Mouse (Mus musculus) stomach, postnatal 0 days (tissue): ENCODE measurements around the gene Sapcd1. TPM values are rescaled to one million over a fixed set of nuclear protein-coding genes. Genes with fewer than 3 reads are reported as not detected.

Experiments
- ATAC-seq: fragments of 200-750 bp; cut with Nextera tagmentation; 2 replicates; pipeline ENCODE4 v1.8.0; 2017; ENCODE audit not compliant: low FRiP score, low TSS enrichment
- DNase-seq: peaks from one replicate; pipeline ENCODE4 v3.0.0-alpha.2; 2016; ENCODE audit warnings: low spot score
- H3K27ac ChIP-seq: fragments of 300-500 bp; sonication (generic); replicated peaks from 2 replicates; pipeline ENCODE4 v1.5.1; 2014; ENCODE audit warnings: mild to moderate bottlenecking, control low read depth
- H3K27me3 ChIP-seq: fragments of 300-500 bp; sonication (generic); 2 replicates; pipeline ENCODE4 v1.6.1; 2014; ENCODE audit warnings: low read length; ENCODE audit not compliant: control insufficient read depth, insufficient read depth
- H3K36me3 ChIP-seq: fragments of 300-500 bp; sonication (generic); 2 replicates; pipeline ENCODE4 v1.6.1; 2014; ENCODE audit warnings: low read length, mixed read lengths; ENCODE audit not compliant: control insufficient read depth, insufficient read depth
- H3K4me1 ChIP-seq: fragments of 300-500 bp; sonication (generic); replicated peaks from 2 replicates; pipeline ENCODE4 v1.6.1; 2014; ENCODE audit warnings: antibody characterized with exemption; ENCODE audit not compliant: control insufficient read depth, insufficient read depth
- H3K4me2 ChIP-seq: fragments of 300-500 bp; sonication (generic); replicated peaks from 2 replicates; pipeline ENCODE4 v1.6.1; 2014; ENCODE audit warnings: low read depth, mild to moderate bottlenecking, control low read depth, moderate library complexity
- H3K4me3 ChIP-seq: fragments of 300-500 bp; sonication (generic); 2 replicates; pipeline ENCODE4 v1.5.1; 2014; ENCODE audit warnings: low read depth, low read length, control low read depth
- H3K9ac ChIP-seq: fragments of 300-500 bp; sonication (generic); 2 replicates; pipeline ENCODE4 v1.6.1; 2014; ENCODE audit warnings: mild to moderate bottlenecking, low read length, control low read depth, mixed read lengths
- H3K9me3 ChIP-seq: fragments of 300-500 bp; sonication (generic); 2 replicates; pipeline ENCODE4 v1.6.1; 2016; ENCODE audit warnings: low read length; ENCODE audit not compliant: control insufficient read depth
- CTCF ChIP-seq: IDR thresholded peaks from 2 replicates; pipeline ENCODE4 v1.5.1; 2016; ENCODE audit warnings: antibody characterized with exemption, low read depth, mild to moderate bottlenecking, moderate library complexity
- EP300 ChIP-seq: optimal IDR thresholded peaks from 2 replicates; pipeline ENCODE3; 2016; ENCODE audit warnings: antibody characterized with exemption
- WGBS: fragments of 180-500 bp; shearing (Covaris S2); extraction: QIAGEN DNeasy Blood & Tissue Kit; methylation state at CpG from one replicate; pipeline ENCODE4 v1.1.7; 2014; 5-methylcytosine and 5-hydroxymethylcytosine counted together
- polyA plus RNA-seq: library from polyadenylated mRNA; unstranded; fragments of >200 nt; fragmentation: Nextera tagmentation; extraction: Ambion mirVana; gene quantifications from 2 replicates; pipeline ENCODE4 v1.2.1, GENCODE M21; 2015

The Sapcd1 gene
- polyA plus RNA-seq, 1 experiment from 2014 or later: 8.0 TPM

- H3K27ac ChIP-seq: no peak overlapping the region
- no peak for ATAC-seq
These were observed 50.8 kb downstream of the Sapcd1 start for GRCm38 (mm10) chr17:34977000-34977399.

More at GRCm38 (mm10) chr17:34977000-34977399, 50.8 kb downstream of the Sapcd1 start:
- Histone ChIP-seq H3K4me3 (no peak overlapping the region), H3K36me3 (no peaks in the 10 kb centered on the region), H3K4me1 (no peaks in the 10 kb centered on the region), H3K9me3 (no peaks in the 10 kb centered on the region), H3K9ac (no peak overlapping the region), H3K4me2 (no peak overlapping the region), H3K27me3 (no peaks in the 10 kb centered on the region)
- WGBS: 94% methylated on average over 20 of the region's 20 CpGs
- DNase-seq: no peak
- TF ChIP-seq CTCF: no peak
- TF ChIP-seq EP300: no peak

Other genes starting within 250 kb of the Sapcd1 start
- gene Cyp21a1, start 223.5 kb downstream of the Sapcd1 start, polyA plus RNA-seq: 0.06 TPM in 1 of 2 replicates, not detected in the other
- gene Stk19, start 191.1 kb downstream of the Sapcd1 start, polyA plus RNA-seq: 20.8 and 23.1 TPM in 2 replicates
- 29.6 and 32.2 TPM in 2 replicates for gene Dxo, start 191.0 kb downstream of the Sapcd1 start, polyA plus RNA-seq
- gene Skiv2l, start 177.8 kb downstream of the Sapcd1 start, polyA plus RNA-seq: 22.5 and 23.6 TPM in 2 replicates
- gene Nelfe, start 177.6 kb downstream of the Sapcd1 start, polyA plus RNA-seq: 50.0 and 53.8 TPM in 2 replicates
- gene Cfb, start 165.5 kb downstream of the Sapcd1 start, polyA plus RNA-seq: 20.7 and 23.9 TPM in 2 replicates
- gene Zbtb12, start 148.5 kb downstream of the Sapcd1 start, polyA plus RNA-seq: 0.59 and 0.62 TPM in 2 replicates
- gene Gm20547, start 146.0 kb downstream of the Sapcd1 start, polyA plus RNA-seq: not detected in 2 replicates
- gene C2, start 129.8 kb downstream of the Sapcd1 start, polyA plus RNA-seq: 4.8 and 5.5 TPM in 2 replicates
- 23.8 and 26.2 TPM in 2 replicates for gene Ehmt2, start 129.5 kb downstream of the Sapcd1 start, polyA plus RNA-seq
- 31.2 and 33.1 TPM in 2 replicates for gene Slc44a4, start 113.5 kb downstream of the Sapcd1 start, polyA plus RNA-seq
- gene Neu1, start 96.8 kb downstream of the Sapcd1 start, polyA plus RNA-seq: 18.3 and 18.9 TPM in 2 replicates
- gene Hspa1b, start 68.8 kb downstream of the Sapcd1 start, polyA plus RNA-seq: 3.0 TPM in 2 replicates
- not detected in 2 replicates for gene Gm20481, start 58.1 kb downstream of the Sapcd1 start, polyA plus RNA-seq
- gene Hspa1a, start 55.9 kb downstream of the Sapcd1 start, polyA plus RNA-seq: 24.1 and 25.9 TPM in 2 replicates
- gene Hspa1l, start 55.3 kb downstream of the Sapcd1 start, polyA plus RNA-seq: 0.25 and 0.48 TPM in 2 replicates
- gene Lsm2, start 46.2 kb downstream of the Sapcd1 start, polyA plus RNA-seq: 69.2 and 75.1 TPM in 2 replicates
- gene Vars, start 27.0 kb downstream of the Sapcd1 start, polyA plus RNA-seq: 35.5 and 40.2 TPM in 2 replicates
- 0.28 and 0.36 TPM in 2 replicates for gene Vwa7, start 11.4 kb downstream of the Sapcd1 start, polyA plus RNA-seq
- gene Msh5, start 18.7 kb upstream of the Sapcd1 start, polyA plus RNA-seq: 1.9 and 2.7 TPM in 2 replicates
- gene Clic1, start 21.9 kb upstream of the Sapcd1 start, polyA plus RNA-seq: 344 and 360 TPM in 2 replicates
- 84.8 and 86.8 TPM in 2 replicates for gene Ddah2, start 31.0 kb upstream of the Sapcd1 start, polyA plus RNA-seq
- 260 and 317 TPM in 2 replicates for gene Ly6g6c, start 37.4 kb upstream of the Sapcd1 start, polyA plus RNA-seq
- 0.49 and 0.96 TPM in 2 replicates for gene Mpig6b, start 38.2 kb upstream of the Sapcd1 start, polyA plus RNA-seq
- gene Ly6g6e, start 48.9 kb upstream of the Sapcd1 start, polyA plus RNA-seq: 109 and 113 TPM in 2 replicates
- 7.1 and 7.7 TPM in 2 replicates for gene Ly6g6d, start 50.0 kb upstream of the Sapcd1 start, polyA plus RNA-seq
- 0.13 TPM in 1 of 2 replicates, not detected in the other for gene Ly6g6f, start 57.6 kb upstream of the Sapcd1 start, polyA plus RNA-seq
- gene Abhd16a, start 61.2 kb upstream of the Sapcd1 start, polyA plus RNA-seq: 74.2 and 75.0 TPM in 2 replicates
- gene Ly6g5c, start 80.3 kb upstream of the Sapcd1 start, polyA plus RNA-seq: not detected in 2 replicates
- 0.18 and 0.27 TPM in 2 replicates for gene Ly6g5b, start 87.4 kb upstream of the Sapcd1 start, polyA plus RNA-seq
- 11.2 and 11.3 TPM in 2 replicates for gene Gpank1, start 93.4 kb upstream of the Sapcd1 start, polyA plus RNA-seq
- gene Csnk2b, start 94.0 kb upstream of the Sapcd1 start, polyA plus RNA-seq: 323 and 329 TPM in 2 replicates
- gene D17H6S53E, start 98.4 kb upstream of the Sapcd1 start, polyA plus RNA-seq: 14.4 and 15.5 TPM in 2 replicates
- 1.3 and 3.2 TPM in 2 replicates for gene Apom, start 104.0 kb upstream of the Sapcd1 start, polyA plus RNA-seq
- gene Bag6, start 107.2 kb upstream of the Sapcd1 start, polyA plus RNA-seq: 28.1 and 30.6 TPM in 2 replicates
- gene Prrc2a, start 136.9 kb upstream of the Sapcd1 start, polyA plus RNA-seq: 45.4 and 49.3 TPM in 2 replicates
- gene Aif1, start 148.1 kb upstream of the Sapcd1 start, polyA plus RNA-seq: 24.3 and 25.2 TPM in 2 replicates
- gene Lst1, start 160.4 kb upstream of the Sapcd1 start, polyA plus RNA-seq: 17.5 and 19.3 TPM in 2 replicates
- gene Ltb, start 166.4 kb upstream of the Sapcd1 start, polyA plus RNA-seq: 0.63 and 0.78 TPM in 2 replicates
- gene Tnf, start 174.0 kb upstream of the Sapcd1 start, polyA plus RNA-seq: 0.32 and 0.40 TPM in 2 replicates
- 0.11 and 0.16 TPM in 2 replicates for gene Lta, start 177.3 kb upstream of the Sapcd1 start, polyA plus RNA-seq
- 0.27 and 0.33 TPM in 2 replicates for gene Gm16181, start 192.8 kb upstream of the Sapcd1 start, polyA plus RNA-seq
- gene Atp6v1g2, start 205.6 kb upstream of the Sapcd1 start, polyA plus RNA-seq: 3.0 and 3.6 TPM in 2 replicates
- gene Nfkbil1, start 207.8 kb upstream of the Sapcd1 start, polyA plus RNA-seq: 7.4 and 7.5 TPM in 2 replicates
- gene Ddx39b, start 213.7 kb upstream of the Sapcd1 start, polyA plus RNA-seq: 143 and 145 TPM in 2 replicates
- 303 and 307 TPM in 2 replicates for gene H2-D1, start 234.7 kb upstream of the Sapcd1 start, polyA plus RNA-seq